Mouse (Mus musculus): Measurements from ENCODE around the gene Gas2. TPM values are rescaled to one million over a fixed set of nuclear protein-coding genes. Genes with fewer than 3 reads are reported as not detected.

Gene Gas2
- polyA plus RNA-seq, 1 experiment from 2014 or later = 13.1 TPM

DNA sequence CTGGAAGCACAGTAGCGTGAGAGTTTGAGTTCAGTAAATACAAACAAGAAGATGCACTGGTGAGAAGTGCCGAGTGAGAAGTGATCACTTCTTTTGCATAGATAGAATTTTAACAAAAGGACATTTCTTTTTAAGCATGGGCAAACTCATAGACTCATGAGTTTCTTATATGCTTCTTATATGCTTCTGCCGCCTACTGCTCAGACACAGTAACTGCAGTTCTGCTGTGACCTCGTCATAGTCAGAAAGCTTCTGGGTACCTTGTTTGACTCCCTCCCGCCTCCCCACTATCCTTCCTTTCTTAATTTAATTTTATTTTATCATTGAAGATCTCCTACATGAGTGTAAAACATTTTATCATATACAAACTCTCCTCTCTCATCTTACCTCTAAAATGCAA lies 117.5 kb downstream of the Gas2 start:
- 44% methylated on average over 5 of the region's 5 CpGs for WGBS
- Histone ChIP-seq H3K27ac (no peak overlapping the region), H3K36me3 (no peaks in the 10 kb centered on the region), H3K27me3 (replicated peaks) (no peaks in the 10 kb centered on the region), H3K9me3 (no peaks in the 10 kb centered on the region), H3K4me3 (replicated peaks) (no peak overlapping the region), H3K9ac (no peak overlapping the region), H3K4me1 (no peaks in the 10 kb centered on the region), H3K4me2 (no peak overlapping the region)
- ATAC-seq (ENCODE audit: insufficient read depth, low FRiP score, low read depth) = no peak

DNA sequence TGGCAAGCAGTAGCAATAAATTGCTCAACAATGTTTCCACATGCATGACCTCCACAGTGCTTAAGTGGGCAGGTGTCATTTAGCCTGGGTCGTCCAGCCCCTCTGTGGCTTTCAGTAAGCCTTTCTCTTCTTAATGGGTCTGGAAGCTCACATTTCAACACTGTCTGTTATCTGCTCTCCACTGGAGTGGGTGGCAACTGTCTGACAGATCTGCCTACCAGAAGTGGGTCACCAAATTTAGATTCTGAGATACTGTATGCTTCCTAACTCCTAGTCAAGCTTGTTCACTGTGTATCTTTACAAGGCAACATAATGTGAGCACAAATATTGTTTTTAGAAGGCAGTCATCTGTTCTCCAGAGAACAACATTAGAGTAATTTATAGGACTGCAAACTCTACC lies 120.5 kb downstream of the Gas2 start:
- no peaks in the 10 kb centered on the region for H3K9me3 ChIP-seq
- no peaks in the 10 kb centered on the region for H3K27me3 ChIP-seq (replicated peaks)
- H3K4me2 ChIP-seq = no peak overlapping the region
- ATAC-seq (ENCODE audit: insufficient read depth, low FRiP score, low read depth) = peak; percentile 58; the same call in 1 of the 2 replicates
- no peak overlapping the region for H3K4me3 ChIP-seq (replicated peaks)
- H3K4me1 ChIP-seq = no peaks in the 10 kb centered on the region
- H3K36me3 ChIP-seq = no peaks in the 10 kb centered on the region
- no peak overlapping the region for H3K27ac ChIP-seq
- H3K9ac ChIP-seq = no peak overlapping the region
- 26% methylated on average over 1 of the region's 1 CpGs for WGBS

DNA sequence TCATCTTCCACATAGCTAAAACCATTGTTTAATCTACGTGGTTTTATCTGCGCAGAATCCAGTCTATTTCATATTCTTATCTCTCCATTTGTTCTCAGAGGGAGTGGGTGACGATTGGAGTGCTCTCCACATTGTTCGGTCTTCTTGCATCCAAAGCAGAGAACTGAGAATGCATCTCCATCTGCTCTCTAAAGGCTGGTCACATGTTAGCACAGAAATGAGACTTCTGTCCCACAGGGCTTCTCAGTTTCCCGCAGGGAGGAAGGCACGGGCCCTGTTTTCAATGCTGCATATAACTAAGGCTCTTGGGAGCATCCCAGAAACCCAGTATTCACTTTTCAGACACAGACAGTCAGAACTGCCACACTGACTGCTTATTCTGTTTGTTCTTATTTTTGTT lies 123.9 kb downstream of the Gas2 start:
- Histone ChIP-seq H3K36me3 (no peaks in the 10 kb centered on the region), H3K4me3 (replicated peaks) (no peak overlapping the region), H3K9ac (no peak overlapping the region), H3K27ac (no peak overlapping the region), H3K4me1 (no peaks in the 10 kb centered on the region), H3K9me3 (no peaks in the 10 kb centered on the region), H3K4me2 (no peak overlapping the region), H3K27me3 (replicated peaks) (no peaks in the 10 kb centered on the region)
- 73% methylated on average over 6 of the region's 6 CpGs for WGBS
- ATAC-seq (ENCODE audit: insufficient read depth, low FRiP score, low read depth) = no peak

DNA sequence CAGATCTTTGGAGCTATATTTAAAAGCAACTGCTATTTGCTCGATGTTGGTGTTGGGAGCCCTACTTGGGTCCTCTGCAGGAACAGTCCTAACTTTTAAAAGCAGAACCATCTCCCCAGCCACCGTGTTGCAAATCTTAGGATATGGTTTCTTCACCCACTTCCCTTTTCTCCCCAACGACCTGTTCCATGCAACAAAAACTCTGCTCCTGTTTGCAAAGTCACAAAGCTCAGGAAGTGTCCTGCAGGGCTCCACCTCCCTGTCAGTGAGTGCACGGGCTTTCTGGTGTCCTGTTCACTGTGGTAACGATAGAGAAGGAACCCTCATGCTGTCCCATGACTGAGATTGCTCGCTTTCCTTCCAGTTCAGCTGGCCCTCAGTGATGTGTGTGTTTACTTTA lies 125.1 kb downstream of the Gas2 start:
- WGBS = 52% methylated on average over 6 of the region's 6 CpGs
- H3K27ac ChIP-seq = no peak overlapping the region
- no peak overlapping the region for H3K9ac ChIP-seq
- no peak overlapping the region for H3K4me2 ChIP-seq
- H3K4me3 ChIP-seq (replicated peaks) = no peak overlapping the region
- no peaks in the 10 kb centered on the region for H3K9me3 ChIP-seq
- no peaks in the 10 kb centered on the region for H3K27me3 ChIP-seq (replicated peaks)
- H3K4me1 ChIP-seq = no peaks in the 10 kb centered on the region
- H3K36me3 ChIP-seq = no peaks in the 10 kb centered on the region
- no peak for ATAC-seq (ENCODE audit: insufficient read depth, low FRiP score, low read depth)

DNA sequence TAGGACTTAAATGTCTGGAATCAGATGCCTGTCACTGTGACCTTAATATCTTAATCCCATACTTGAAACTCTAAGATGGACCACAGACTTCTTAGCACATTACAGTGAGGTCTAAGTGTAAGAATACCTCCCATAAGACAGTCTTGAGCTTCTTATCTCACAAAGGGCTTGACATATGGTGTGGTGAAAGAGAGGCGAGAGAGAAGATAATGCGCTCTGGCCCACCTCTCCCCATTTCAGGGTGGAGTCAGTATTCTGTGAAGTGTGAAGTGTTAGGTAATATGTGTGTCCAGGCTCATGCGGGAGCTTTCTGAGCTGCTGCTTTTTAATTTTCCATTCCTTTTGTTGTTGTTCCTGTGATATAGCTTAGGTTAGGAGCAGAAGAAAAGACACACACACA lies 129.2 kb downstream of the Gas2 start:
- no peak overlapping the region for H3K9ac ChIP-seq
- peak; percentile 89 for ATAC-seq (ENCODE audit: insufficient read depth, low FRiP score, low read depth)
- H3K27me3 ChIP-seq (replicated peaks) = no peaks in the 10 kb centered on the region
- no peak overlapping the region for H3K4me2 ChIP-seq
- no peaks in the 10 kb centered on the region for H3K9me3 ChIP-seq
- no peak overlapping the region for H3K4me3 ChIP-seq (replicated peaks)
- H3K36me3 ChIP-seq = no peaks in the 10 kb centered on the region
- WGBS = 70% methylated on average over 3 of the region's 3 CpGs
- no peak overlapping the region for H3K27ac ChIP-seq
- H3K4me1 ChIP-seq = no peaks in the 10 kb centered on the region

DNA sequence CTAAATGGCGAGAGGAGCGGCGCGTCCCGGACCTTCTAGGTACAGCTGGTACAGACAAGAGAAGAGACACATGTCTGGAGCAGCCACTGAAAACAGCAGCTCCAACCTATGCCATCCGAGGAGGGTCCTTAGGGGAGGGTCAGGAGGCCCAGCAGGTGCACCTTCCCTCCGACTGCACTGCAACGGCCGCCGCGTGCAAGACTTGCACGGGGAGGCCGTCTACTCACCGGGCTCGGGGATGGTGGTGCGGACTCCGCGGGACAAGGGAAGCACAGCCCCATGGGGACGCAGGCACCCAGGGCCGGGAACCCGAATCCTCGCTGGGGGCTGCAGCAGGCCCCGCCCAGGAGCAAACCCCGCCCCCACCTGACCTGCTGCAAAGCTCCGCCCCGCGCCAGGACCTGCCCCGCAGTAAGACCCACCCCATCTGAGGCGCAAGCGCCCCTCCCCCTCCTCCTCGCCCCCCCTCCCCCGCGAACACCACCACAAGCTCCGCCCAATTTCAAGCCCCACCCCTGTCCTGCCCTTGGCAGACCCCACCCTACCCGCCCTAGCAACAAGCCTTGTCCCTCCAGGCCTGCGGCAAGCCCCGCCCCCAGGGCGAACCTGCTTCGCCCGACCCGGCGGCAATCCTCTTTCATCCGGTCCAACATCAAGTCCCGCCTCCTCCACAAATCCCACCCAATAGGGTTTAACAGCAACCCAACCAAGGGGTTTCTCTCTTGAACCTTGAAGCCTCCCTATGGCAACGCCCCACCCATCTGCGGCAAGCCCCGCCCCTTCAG lies 143.9 kb downstream of the Gas2 start, which contains the start of gene Svip:
Gene Svip, minus strand, starts transcription at position 508 of the 785 bp plus-strand sequence.
- H3K27me3 ChIP-seq (replicated peaks) = no peaks in the 10 kb centered on the region
- H3K9me3 ChIP-seq = no peaks in the 10 kb centered on the region
- H3K36me3 ChIP-seq = no peaks in the 10 kb centered on the region
- peak within 1 kb of the TSS; percentile 77 for H3K27ac ChIP-seq
- no peaks in the 10 kb centered on the region for H3K4me1 ChIP-seq
- peak within 1 kb of the TSS; percentile 57 for H3K4me3 ChIP-seq (replicated peaks)
- WGBS = 0% methylated on average over 38 of the region's 47 CpGs
- peak within 1 kb of the TSS; percentile 73 for H3K4me2 ChIP-seq
- ATAC-seq (ENCODE audit: insufficient read depth, low FRiP score, low read depth) = peak; percentile 96
- H3K9ac ChIP-seq = peak within 1 kb of the TSS; percentile 20; the same call in 1 of the 2 replicates

DNA sequence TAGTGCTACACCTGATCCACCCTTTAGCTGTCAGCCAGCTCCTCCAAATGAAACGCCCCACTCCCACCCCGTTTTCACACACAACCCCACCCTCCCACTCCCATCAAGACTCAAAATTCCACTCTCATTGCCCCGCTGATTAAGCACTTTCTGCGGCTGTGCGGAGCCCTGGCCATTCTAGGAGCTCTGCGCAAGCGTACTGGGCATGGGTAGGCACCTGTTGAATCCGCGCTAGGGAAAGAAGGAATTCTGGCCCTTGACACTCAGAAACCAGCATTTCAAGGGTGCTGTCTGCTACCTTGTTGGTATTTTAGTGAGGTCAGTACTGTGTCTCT lies 144.4 kb downstream of the Gas2 start:
- Histone ChIP-seq H3K27ac (peak overlapping the region; percentile 77), H3K4me1 (no peaks in the 10 kb centered on the region), H3K9ac (no peak overlapping the region), H3K4me2 (peak overlapping the region; percentile 73), H3K36me3 (no peaks in the 10 kb centered on the region), H3K4me3 (replicated peaks) (peak overlapping the region; percentile 57), H3K27me3 (replicated peaks) (no peaks in the 10 kb centered on the region), H3K9me3 (no peaks in the 10 kb centered on the region)
- WGBS = 0% methylated on average over 9 of the region's 9 CpGs
- ATAC-seq (ENCODE audit: insufficient read depth, low FRiP score, low read depth) = no peak

DNA sequence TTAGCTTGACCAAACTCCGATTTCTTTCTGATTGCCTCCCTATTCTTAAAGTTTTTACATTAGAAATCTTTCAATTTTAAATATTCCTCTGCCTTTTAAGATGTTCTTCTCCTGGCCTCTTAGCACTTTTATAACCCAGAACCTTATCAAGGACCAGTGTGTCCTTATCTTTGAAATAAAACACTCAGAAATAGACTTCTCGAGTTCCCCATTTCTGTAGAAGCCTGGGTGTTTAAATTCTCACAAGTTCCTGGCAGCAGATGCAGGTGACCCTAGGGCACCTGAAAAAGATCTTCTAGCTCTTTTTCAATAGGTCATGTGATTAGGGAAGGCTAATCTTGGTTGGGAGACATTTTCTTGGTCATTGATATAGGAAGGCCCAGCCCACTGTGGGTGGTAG lies 145.3 kb downstream of the Gas2 start:
- Histone ChIP-seq H3K4me2 (no peak overlapping the region), H3K4me3 (replicated peaks) (no peak overlapping the region), H3K4me1 (no peaks in the 10 kb centered on the region), H3K9ac (no peak overlapping the region), H3K9me3 (no peaks in the 10 kb centered on the region), H3K27me3 (replicated peaks) (no peaks in the 10 kb centered on the region), H3K36me3 (no peaks in the 10 kb centered on the region), H3K27ac (no peak overlapping the region)
- WGBS = 70% methylated on average over 2 of the region's 2 CpGs
- ATAC-seq (ENCODE audit: insufficient read depth, low FRiP score, low read depth) = no peak

DNA sequence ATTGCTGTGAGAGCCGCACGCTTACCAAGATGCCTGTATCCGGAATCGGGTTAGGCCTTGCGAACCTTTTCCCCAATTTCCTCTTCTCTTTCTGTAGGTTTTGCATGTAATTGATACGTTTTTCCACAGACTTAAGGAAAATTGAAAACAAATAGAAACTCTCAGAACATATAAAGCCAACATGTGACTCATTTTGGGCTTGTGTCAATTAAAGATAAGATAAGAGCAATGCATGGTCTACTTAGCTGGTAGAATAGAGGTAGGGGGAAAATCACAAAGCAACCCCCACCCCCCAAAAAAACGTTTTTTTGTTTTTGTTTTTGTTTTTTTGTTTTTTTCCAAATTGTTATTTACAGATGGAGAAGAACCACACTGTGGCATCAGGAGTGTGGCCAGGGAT lies 151.6 kb downstream of the Gas2 start:
- 70% methylated on average over 7 of the region's 7 CpGs for WGBS
- Histone ChIP-seq H3K27me3 (replicated peaks) (no peaks in the 10 kb centered on the region), H3K27ac (no peak overlapping the region), H3K4me2 (no peak overlapping the region), H3K9ac (no peak overlapping the region), H3K4me1 (no peaks in the 10 kb centered on the region), H3K36me3 (no peaks in the 10 kb centered on the region), H3K9me3 (no peaks in the 10 kb centered on the region), H3K4me3 (replicated peaks) (no peak overlapping the region)
- ATAC-seq (ENCODE audit: insufficient read depth, low FRiP score, low read depth) = no peak

DNA sequence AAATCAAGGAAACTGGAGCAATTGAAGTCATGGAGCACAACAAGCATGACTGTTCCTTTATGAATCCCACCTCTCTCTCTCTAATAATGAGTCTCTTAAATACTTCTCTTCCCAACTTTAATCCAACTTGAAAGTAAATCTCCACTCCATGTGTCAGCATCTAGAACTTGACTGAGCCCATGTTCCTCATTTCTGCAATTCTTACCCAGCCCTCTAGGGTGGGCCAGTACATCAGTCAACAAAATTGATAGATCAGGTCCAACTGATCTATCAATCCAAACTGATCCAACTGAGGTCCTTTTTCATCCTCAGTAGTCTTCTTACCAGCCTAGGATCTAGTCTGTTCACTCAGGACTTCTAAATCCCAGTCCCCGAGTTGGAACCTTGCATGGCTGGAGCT lies 153.4 kb downstream of the Gas2 start:
- Histone ChIP-seq H3K27ac (no peak overlapping the region), H3K4me2 (no peak overlapping the region), H3K4me1 (no peaks in the 10 kb centered on the region), H3K36me3 (no peaks in the 10 kb centered on the region), H3K27me3 (replicated peaks) (no peaks in the 10 kb centered on the region), H3K9me3 (no peaks in the 10 kb centered on the region), H3K4me3 (replicated peaks) (no peak overlapping the region), H3K9ac (no peak overlapping the region)
- WGBS = 69% methylated on average over 1 of the region's 1 CpGs
- ATAC-seq (ENCODE audit: insufficient read depth, low FRiP score, low read depth) = no peak

DNA sequence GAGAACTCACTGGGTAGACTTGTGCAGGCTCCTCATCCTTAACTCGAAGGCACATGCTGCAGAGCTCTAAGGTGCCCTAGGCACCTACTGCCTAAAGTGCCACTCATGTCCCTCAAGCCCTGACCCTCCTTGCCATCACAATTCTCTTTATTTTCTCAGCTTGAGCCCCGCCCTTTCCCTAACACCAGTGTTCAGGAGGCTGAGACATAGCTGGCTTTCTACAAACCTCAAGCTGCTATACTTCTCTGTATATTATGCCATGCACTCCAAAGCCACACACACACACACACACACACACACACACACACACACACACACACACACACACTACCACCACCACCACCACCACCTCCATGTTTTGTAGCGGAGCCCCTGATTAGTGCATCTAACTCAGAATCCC lies 153.8 kb downstream of the Gas2 start, which contains the start of gene 1700015G11Rik:
Gene 1700015G11Rik, minus strand, starts transcription at position 101 of the 400 bp plus-strand sequence.
- H3K4me3 ChIP-seq (replicated peaks) = no peak within 1 kb of the TSS
- 85% methylated on average over 3 of the region's 3 CpGs for WGBS
- H3K9me3 ChIP-seq = no peaks in the 10 kb centered on the region
- H3K9ac ChIP-seq = no peak within 1 kb of the TSS
- no peak within 1 kb of the TSS for H3K4me2 ChIP-seq
- H3K27ac ChIP-seq = no peak within 1 kb of the TSS
- no peaks in the 10 kb centered on the region for H3K4me1 ChIP-seq
- H3K36me3 ChIP-seq = no peaks in the 10 kb centered on the region
- no peak for ATAC-seq (ENCODE audit: insufficient read depth, low FRiP score, low read depth)
- no peaks in the 10 kb centered on the region for H3K27me3 ChIP-seq (replicated peaks)

DNA sequence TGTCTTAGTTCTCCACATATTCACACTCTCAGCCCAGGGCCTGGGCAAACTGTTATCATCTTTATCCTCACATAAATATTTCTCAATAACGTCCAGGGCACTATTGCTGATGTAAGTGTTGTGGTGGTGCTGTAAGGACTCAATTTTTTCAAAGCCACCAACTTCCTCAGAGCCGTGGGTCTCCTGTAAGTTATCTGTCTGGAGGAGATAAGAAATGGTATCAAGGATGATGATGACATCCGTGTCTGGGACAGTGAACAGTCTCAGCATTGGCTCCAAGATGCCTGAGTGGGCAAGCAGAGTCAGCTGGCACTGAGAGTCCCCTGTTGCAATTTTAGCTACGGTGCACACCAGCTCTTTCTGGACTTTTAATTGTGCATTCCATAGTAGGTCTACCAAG lies 160.2 kb downstream of the Gas2 start:
- Histone ChIP-seq H3K9me3 (no peaks in the 10 kb centered on the region), H3K4me2 (no peak overlapping the region), H3K27me3 (replicated peaks) (no peaks in the 10 kb centered on the region), H3K9ac (no peak overlapping the region), H3K4me3 (replicated peaks) (no peak overlapping the region), H3K4me1 (no peaks in the 10 kb centered on the region), H3K36me3 (no peaks in the 10 kb centered on the region), H3K27ac (no peak overlapping the region)
- ATAC-seq (ENCODE audit: insufficient read depth, low FRiP score, low read depth) = no peak
- WGBS = 82% methylated on average over 4 of the region's 4 CpGs

Data from stomach, embryonic 15.5 days (tissue).